Mouse (Mus musculus): ENCODE data around the gene Trim65. TPM values are rescaled to one million over a fixed set of nuclear protein-coding genes. Genes with fewer than 3 reads are reported as not detected.
"Not testable (repeated sequence)": the region's sequence is repeated elsewhere in the genome, so short reads cannot be mapped to it uniquely, and the experiment has no call there.

Trim65 gene
- polyA plus RNA-seq, 1 experiment from 2014 or later, result 1.2 TPM

DNA sequence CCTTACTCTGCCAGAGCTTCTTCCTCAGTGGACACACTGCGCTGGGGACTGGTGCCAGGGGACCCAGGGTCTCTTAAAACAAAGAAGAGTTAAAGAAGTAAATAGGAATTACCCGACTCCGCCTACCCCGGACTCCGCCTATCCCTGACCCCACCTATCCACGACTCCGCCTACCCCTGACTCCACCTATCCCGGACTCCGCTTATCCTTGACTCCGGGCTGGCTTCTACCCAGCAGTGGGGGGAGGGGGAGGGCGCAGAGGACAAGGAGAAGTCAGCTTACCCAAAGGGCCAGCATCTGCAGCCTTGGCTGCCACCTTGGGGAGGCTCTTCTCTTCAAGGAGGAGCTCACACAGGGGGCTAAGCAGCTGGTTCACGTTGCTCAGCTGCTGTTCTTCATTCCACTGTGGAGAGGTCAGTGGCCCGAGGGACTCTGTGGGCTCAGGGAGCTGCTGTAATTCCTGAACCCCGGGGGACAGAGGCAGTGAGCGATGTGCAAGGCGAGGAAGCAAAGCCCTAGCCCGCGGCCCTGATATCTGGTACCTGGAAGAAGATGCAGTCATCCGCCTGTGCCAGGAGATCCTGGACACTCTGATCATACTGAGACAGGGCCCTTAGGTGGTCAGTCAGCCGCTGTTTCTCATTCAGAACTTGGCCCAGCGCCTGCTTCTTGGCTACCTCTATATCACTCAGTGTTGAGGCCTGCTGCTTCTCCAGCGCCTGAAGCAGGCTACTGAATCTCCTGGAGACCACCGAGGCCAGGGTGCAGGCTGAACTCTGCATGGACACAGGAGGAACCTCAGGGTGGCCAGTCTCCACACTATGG lies 3.6 kb downstream of the Trim65 start, which contains the start of gene Trim47:
Trim47 (minus strand) TSS at position 55 of the 825 bp plus-strand sequence.
- peak; percentile 28; the same call in 1 of the 2 replicates for ATAC-seq
- peak; percentile 81 for DNase-seq
- Histone ChIP-seq H3K9ac (replicated peaks) (no peak within 1 kb of the TSS), H3K27ac (ENCODE audit: low read depth) (no peak within 1 kb of the TSS), H3K4me2 (ENCODE audit: low read depth, low read length) (peak within 1 kb of the TSS; percentile 54), H3K9me3 (ENCODE audit: low read length) (no peaks in the 10 kb centered on the region), H3K4me3 (ENCODE audit: low read depth, low read length) (no peak within 1 kb of the TSS), H3K36me3 (replicated peaks; ENCODE audit: insufficient read depth, low read length) (peaks cover 19% of the 10 kb centered on the region; the same call in 1 of the 2 replicates), H3K4me1 (ENCODE audit: insufficient read depth) (peaks cover 26% of the 10 kb centered on the region), H3K27me3 (ENCODE audit: insufficient read depth, low read length) (no peaks in the 10 kb centered on the region)
- 58% methylated on average over 22 of the region's 23 CpGs for WGBS (ENCODE audit: insufficient replicate concordance)
- TF ChIP-seq CTCF (IDR thresholded peaks at IDR 0.05; ENCODE audit: low read depth) (no peak), EP300 (IDR thresholded peaks at IDR 0.05; ENCODE audit: low read depth) (no peak)

DNA sequence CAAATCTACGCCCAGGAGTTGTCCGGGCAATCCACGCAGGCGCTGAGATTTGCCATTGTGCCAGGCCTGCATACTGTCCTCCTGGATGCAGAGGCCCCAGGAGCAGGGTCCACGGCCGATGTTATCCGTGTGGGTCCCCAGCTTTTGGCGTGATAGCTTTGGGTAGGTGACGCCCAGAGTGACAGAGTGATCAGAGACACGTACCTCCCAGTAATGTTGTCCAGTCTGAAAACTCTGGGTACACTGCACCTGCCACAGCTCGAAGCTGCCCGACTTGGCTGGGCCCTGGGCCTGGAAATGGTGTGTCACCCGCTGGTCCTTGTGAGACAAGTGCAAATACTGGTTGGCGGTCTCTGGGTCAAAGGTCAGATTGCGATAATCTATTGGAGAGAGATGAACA lies 4.7 kb downstream of the Trim65 start:
- H3K9ac ChIP-seq (replicated peaks), result no peak overlapping the region
- H3K27me3 ChIP-seq (ENCODE audit: insufficient read depth, low read length), result no peaks in the 10 kb centered on the region

DNA sequence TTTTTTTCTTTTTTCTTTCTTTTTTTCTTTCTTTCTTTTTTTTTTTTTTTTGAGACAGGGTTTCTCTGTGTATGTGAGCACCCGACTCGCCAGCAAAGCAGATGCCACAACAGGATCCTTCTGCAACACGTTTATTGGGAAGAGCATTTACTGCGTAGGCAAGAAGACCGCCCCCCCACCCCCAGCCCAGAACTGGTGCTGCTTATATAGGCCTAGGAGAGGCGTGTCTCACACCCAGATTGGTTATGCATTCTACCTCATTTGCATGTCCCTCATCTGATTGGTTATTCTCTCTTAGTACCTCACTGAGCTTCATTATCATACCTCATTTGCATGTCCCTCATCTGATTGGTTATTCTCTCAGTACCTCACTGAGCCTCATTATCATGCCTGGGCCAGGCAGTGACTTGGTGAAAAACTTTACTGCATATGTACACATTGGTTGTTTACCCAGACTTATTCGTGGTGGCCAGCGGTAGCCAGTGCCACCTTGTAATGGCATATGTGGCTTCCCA lies 9.1 kb downstream of the Trim65 start:
- not testable (repeated sequence) for H3K4me1 ChIP-seq (ENCODE audit: insufficient read depth); H3K9ac ChIP-seq (replicated peaks); H3K9me3 ChIP-seq (ENCODE audit: low read length); H3K4me3 ChIP-seq (ENCODE audit: low read depth, low read length); H3K27me3 ChIP-seq (ENCODE audit: insufficient read depth, low read length); H3K4me2 ChIP-seq (ENCODE audit: low read depth, low read length); DNase-seq; H3K27ac ChIP-seq (ENCODE audit: low read depth); ATAC-seq
- WGBS (ENCODE audit: insufficient replicate concordance), result 91% methylated on average over 8 of the region's 8 CpGs
- H3K36me3 ChIP-seq (replicated peaks; ENCODE audit: insufficient read depth, low read length), result peaks cover 16% of the 10 kb centered on the region; the same call in 1 of the 2 replicates
- peak; percentile 29; the same call in 1 of the 2 replicates for TF ChIP-seq EP300 (IDR thresholded peaks at IDR 0.05; ENCODE audit: low read depth)

More for the DNA sequence above, 4.7 kb downstream of the Trim65 start:
- ATAC-seq, result no peak
- Histone ChIP-seq H3K9me3 (ENCODE audit: low read length) (no peaks in the 10 kb centered on the region), H3K4me1 (ENCODE audit: insufficient read depth) (peaks cover 21% of the 10 kb centered on the region), H3K4me2 (ENCODE audit: low read depth, low read length) (no peak overlapping the region), H3K4me3 (ENCODE audit: low read depth, low read length) (no peak overlapping the region), H3K27ac (ENCODE audit: low read depth) (no peak overlapping the region), H3K36me3 (replicated peaks; ENCODE audit: insufficient read depth, low read length) (peaks cover 16% of the 10 kb centered on the region; the same call in 1 of the 2 replicates)
- 82% methylated on average over 15 of the region's 15 CpGs for WGBS (ENCODE audit: insufficient replicate concordance)
- TF ChIP-seq CTCF (IDR thresholded peaks at IDR 0.05; ENCODE audit: low read depth), result no peak
- no peak for TF ChIP-seq EP300 (IDR thresholded peaks at IDR 0.05; ENCODE audit: low read depth)
- no peak for DNase-seq

DNA sequence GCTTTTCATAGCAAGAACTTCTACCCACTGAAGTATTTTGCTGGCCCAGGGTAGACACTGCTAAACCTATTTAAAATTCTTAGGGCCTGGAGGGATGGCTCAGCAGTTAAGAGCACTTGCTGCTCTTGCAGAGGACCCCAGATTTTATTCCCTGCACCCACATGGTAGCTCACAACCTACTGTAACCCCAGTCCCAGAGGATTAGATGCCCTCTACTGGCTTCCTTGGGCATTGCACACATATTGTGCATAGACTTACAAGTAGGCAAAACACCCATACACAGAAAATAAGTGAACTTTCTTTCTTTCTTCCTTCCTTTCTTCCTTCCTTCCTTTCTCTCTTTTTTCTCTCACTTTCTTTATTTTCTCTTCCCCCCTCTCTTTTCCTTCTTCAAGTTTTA lies 13.1 kb downstream of the Trim65 start:
- peaks cover 2% of the 10 kb centered on the region; the same call in 1 of the 2 replicates for H3K36me3 ChIP-seq (replicated peaks; ENCODE audit: insufficient read depth, low read length)
- no peak for ATAC-seq
- H3K9ac ChIP-seq (replicated peaks), result no peak overlapping the region
- no peak for TF ChIP-seq EP300 (IDR thresholded peaks at IDR 0.05; ENCODE audit: low read depth)
- TF ChIP-seq CTCF (IDR thresholded peaks at IDR 0.05; ENCODE audit: low read depth), result peak; percentile 55
- no peak overlapping the region for H3K4me3 ChIP-seq (ENCODE audit: low read depth, low read length)
- no peaks in the 10 kb centered on the region for H3K4me1 ChIP-seq (ENCODE audit: insufficient read depth)
- no peaks in the 10 kb centered on the region for H3K27me3 ChIP-seq (ENCODE audit: insufficient read depth, low read length)
- H3K9me3 ChIP-seq (ENCODE audit: low read length), result no peaks in the 10 kb centered on the region
- DNase-seq, result peak; percentile 32
- H3K27ac ChIP-seq (ENCODE audit: low read depth), result no peak overlapping the region
- no peak overlapping the region for H3K4me2 ChIP-seq (ENCODE audit: low read depth, low read length)

DNA sequence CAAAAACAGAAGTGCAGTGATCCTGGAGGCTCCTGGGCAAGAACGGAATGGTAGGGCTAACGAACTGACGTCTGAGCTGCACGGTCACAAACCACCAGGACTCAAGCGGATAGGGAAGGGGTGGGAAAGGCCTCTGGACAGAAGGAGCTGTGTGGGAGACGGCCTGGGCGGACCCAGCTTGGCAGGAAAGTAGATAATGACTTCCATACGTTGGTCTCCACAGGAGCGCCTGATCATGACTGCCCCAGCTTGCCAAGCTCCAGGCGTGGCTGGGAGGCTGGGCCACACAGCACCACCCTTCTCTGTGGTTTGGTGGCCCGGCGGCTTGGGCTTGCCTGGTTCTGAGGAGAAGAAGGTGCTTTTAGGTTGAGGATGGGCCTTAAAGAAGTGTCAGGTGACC lies 13.7 kb downstream of the Trim65 start:
- Histone ChIP-seq H3K27me3 (ENCODE audit: insufficient read depth, low read length) (no peaks in the 10 kb centered on the region), H3K36me3 (replicated peaks; ENCODE audit: insufficient read depth, low read length) (no peaks in the 10 kb centered on the region), H3K27ac (ENCODE audit: low read depth) (no peak overlapping the region), H3K9ac (replicated peaks) (no peak overlapping the region), H3K9me3 (ENCODE audit: low read length) (no peaks in the 10 kb centered on the region), H3K4me3 (ENCODE audit: low read depth, low read length) (no peak overlapping the region), H3K4me1 (ENCODE audit: insufficient read depth) (no peaks in the 10 kb centered on the region), H3K4me2 (ENCODE audit: low read depth, low read length) (no peak overlapping the region)
- TF ChIP-seq CTCF (IDR thresholded peaks at IDR 0.05; ENCODE audit: low read depth), result no peak
- no peak for TF ChIP-seq EP300 (IDR thresholded peaks at IDR 0.05; ENCODE audit: low read depth)
- 54% methylated on average over 12 of the region's 12 CpGs for WGBS (ENCODE audit: insufficient replicate concordance)
- ATAC-seq (peak; percentile 19; the same call in 1 of the 2 replicates), DNase-seq (no peak)

DNA sequence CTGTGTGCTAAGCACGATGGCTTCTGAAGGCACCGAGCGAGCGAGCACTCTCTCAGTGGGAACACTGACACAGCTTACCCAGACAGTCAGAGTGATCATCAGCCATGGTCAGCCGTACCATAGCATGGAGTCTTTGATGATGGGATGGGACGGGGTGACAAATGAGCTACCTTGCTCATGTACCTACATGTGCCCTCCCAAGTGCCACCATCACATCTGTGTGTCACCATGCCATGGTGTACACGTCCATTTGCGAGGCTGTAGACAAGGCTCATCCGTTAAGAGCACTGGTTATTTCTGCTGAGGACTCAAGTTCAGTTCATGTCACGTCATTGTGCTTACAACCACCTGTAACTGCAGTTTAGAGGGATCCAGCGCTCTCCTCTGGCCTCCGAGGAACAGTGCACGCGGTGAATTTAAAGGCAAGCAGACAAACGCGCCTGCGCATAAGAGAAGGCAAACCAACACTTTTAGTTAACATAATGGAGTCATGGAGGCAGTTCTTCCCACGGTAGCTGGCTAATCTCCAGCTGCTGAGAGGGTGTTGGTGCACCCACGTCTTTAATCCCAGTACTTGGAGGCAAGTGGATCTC lies 19.2 kb downstream of the Trim65 start:
- peaks cover 31% of the 10 kb centered on the region for H3K27me3 ChIP-seq (ENCODE audit: insufficient read depth, low read length)
- H3K9me3 ChIP-seq (ENCODE audit: low read length), result no peaks in the 10 kb centered on the region
- no peak for TF ChIP-seq CTCF (IDR thresholded peaks at IDR 0.05; ENCODE audit: low read depth)
- TF ChIP-seq EP300 (IDR thresholded peaks at IDR 0.05; ENCODE audit: low read depth), result no peak
- DNase-seq (no peak), ATAC-seq (no peak)
- H3K27ac ChIP-seq (ENCODE audit: low read depth), result no peak overlapping the region
- H3K36me3 ChIP-seq (replicated peaks; ENCODE audit: insufficient read depth, low read length), result no peaks in the 10 kb centered on the region
- H3K4me3 ChIP-seq (ENCODE audit: low read depth, low read length), result no peak overlapping the region
- H3K4me2 ChIP-seq (ENCODE audit: low read depth, low read length), result no peak overlapping the region
- WGBS (ENCODE audit: insufficient replicate concordance), result 88% methylated on average over 19 of the region's 19 CpGs
- no peak overlapping the region for H3K9ac ChIP-seq (replicated peaks)
- H3K4me1 ChIP-seq (ENCODE audit: insufficient read depth), result peaks cover 22% of the 10 kb centered on the region; the same call in 1 of the 2 replicates
